Mouse (Mus musculus) adrenal gland, adult 8-10 months (tissue): ENCODE measurements around the gene Kyat1. TPM values are rescaled to one million over a fixed set of nuclear protein-coding genes. Genes with fewer than 3 reads are reported as not detected.
A peak's percentile ranks its signal among the peaks of the same experiment; 100 is the strongest.

Source experiments
- DNase-seq: peaks from one replicate; pipeline ENCODE4 v3.0.0; 2022
- total RNA-seq, 4 experiments: library from RNA; stranded (reverse); gene quantifications; 2 replicates each; pipeline ENCODE4 v1.2.4; 2022

Kyat1 gene
- 10 to 100 TPM; 21.3 to 27.4 (median 22.8) TPM for total RNA-seq

- peak; percentile 93 for DNase-seq
These were observed at the start of gene Kyat1 for GRCm38 (mm10) chr2:30205629-30206357. TSS of gene Kyat1 (minus strand) at chr2:30205847.

GRCm38 (mm10) chr2:30253809-30254208, 48.2 kb upstream of the Kyat1 start:
- no peak for DNase-seq

- no peak for DNase-seq
These were observed 46.9 kb upstream of the Kyat1 start for GRCm38 (mm10) chr2:30252521-30252920.

GRCm38 (mm10) chr2:30251417-30252104, 45.9 kb upstream of the Kyat1 start:
- DNase-seq, result no peak

GRCm38 (mm10) chr2:30250166-30251128, 44.8 kb upstream of the Kyat1 start:
- no peak for DNase-seq

GRCm38 (mm10) chr2:30249182-30249581, 43.5 kb upstream of the Kyat1 start:
- DNase-seq, result no peak

- no peak for DNase-seq
These were observed 42.0 kb upstream of the Kyat1 start for GRCm38 (mm10) chr2:30247681-30248080.

- no peak for DNase-seq
These were observed 41.4 kb upstream of the Kyat1 start for GRCm38 (mm10) chr2:30247036-30247435.

- DNase-seq, result no peak
These were observed 39.0 kb upstream of the Kyat1 start for GRCm38 (mm10) chr2:30244595-30245178.

- DNase-seq, result no peak
These were observed 37.7 kb upstream of the Kyat1 start for GRCm38 (mm10) chr2:30243391-30243790.

GRCm38 (mm10) chr2:30242509-30242908, 36.9 kb upstream of the Kyat1 start:
- peak; percentile 84 for DNase-seq

- DNase-seq, result no peak
These were observed 34.6 kb upstream of the Kyat1 start, which contains the start of gene Gm28035 for GRCm38 (mm10) chr2:30240267-30240666. TSS of gene Gm28035 (plus strand) at chr2:30240567.

GRCm38 (mm10) chr2:30239777-30240176, 34.1 kb upstream of the Kyat1 start:
- no peak for DNase-seq

- no peak for DNase-seq
These were observed 33.3 kb upstream of the Kyat1 start for GRCm38 (mm10) chr2:30238906-30239465.

- DNase-seq, result peak; percentile 67
These were observed 32.2 kb upstream of the Kyat1 start for GRCm38 (mm10) chr2:30237881-30238280.

- DNase-seq, result peak; percentile 100
These were observed 31.7 kb upstream of the Kyat1 start, which contains the start of gene Lrrc8a for GRCm38 (mm10) chr2:30237199-30237880. TSS of gene Lrrc8a (plus strand) at chr2:30237715.

- no peak for DNase-seq
These were observed 31.0 kb upstream of the Kyat1 start for GRCm38 (mm10) chr2:30236426-30237198.

- DNase-seq, result no peak
These were observed 29.9 kb upstream of the Kyat1 start for GRCm38 (mm10) chr2:30235593-30235992.

- no peak for DNase-seq
These were observed 10.6 kb upstream of the Kyat1 start for GRCm38 (mm10) chr2:30216293-30216692.

GRCm38 (mm10) chr2:30215493-30215892, 9.8 kb upstream of the Kyat1 start:
- no peak for DNase-seq
